Mouse (Mus musculus) myocyte (in vitro differentiated cells): ENCODE results near the gene Scrt2.

Experiments
- E2F4 ChIP-seq: IDR thresholded peaks from one replicate; pipeline ENCODE4 v1.6.1; 2011; ENCODE audit warnings: mild to moderate bottlenecking, control low read depth, moderate library complexity; ENCODE audit not compliant: insufficient read depth
- MAX ChIP-seq: IDR thresholded peaks from one replicate; pipeline ENCODE4 v1.6.1; 2011; ENCODE audit warnings: low read depth, mild to moderate bottlenecking, control low read depth
- MYOD1 ChIP-seq, 3 experiments: IDR thresholded peaks; one replicate each; pipeline ENCODE4 v1.6.1; 2011; ENCODE audit warnings: control low read depth in 2 of 3, low read depth in 2 of 3, mild to moderate bottlenecking in 2 of 3, moderate library complexity in 1 of 3; ENCODE audit not compliant: insufficient read length in 2 of 3, control insufficient read depth in 1 of 3
- MYOG ChIP-seq, 3 experiments: IDR thresholded peaks; one replicate each; pipeline ENCODE4 v1.6.1; 2011; ENCODE audit warnings: control low read depth in 2 of 3, low read depth in 2 of 3, mild to moderate bottlenecking in 2 of 3; ENCODE audit not compliant: insufficient read length in 2 of 3, control insufficient read depth in 1 of 3, insufficient read depth in 1 of 3
- POLR2A ChIP-seq: IDR thresholded peaks from one replicate; pipeline ENCODE4 v1.6.1; 2011; ENCODE audit warnings: low read depth, mild to moderate bottlenecking, control low read depth, moderate library complexity; ENCODE audit not compliant: insufficient read length
- POLR2AphosphoS2 ChIP-seq: IDR thresholded peaks from one replicate; pipeline ENCODE4 v1.6.1; 2011; ENCODE audit warnings: low read depth, control low read depth; ENCODE audit not compliant: insufficient read length
- SRF ChIP-seq: IDR thresholded peaks from one replicate; pipeline ENCODE4 v1.6.1; 2011; ENCODE audit warnings: low read depth; ENCODE audit not compliant: control insufficient read depth, insufficient read length
- TCF12 ChIP-seq: IDR thresholded peaks from one replicate; pipeline ENCODE4 v1.6.1; 2011; ENCODE audit warnings: mild to moderate bottlenecking, control low read depth; ENCODE audit not compliant: poor library complexity, insufficient read depth, severe bottlenecking
- TCF3 ChIP-seq: IDR thresholded peaks from one replicate; pipeline ENCODE4 v1.6.1; 2011; ENCODE audit warnings: low read depth, control low read depth; ENCODE audit not compliant: insufficient read length
- USF1 ChIP-seq: IDR thresholded peaks from one replicate; pipeline ENCODE4 v1.6.1; 2011; ENCODE audit warnings: low read depth, mild to moderate bottlenecking, control low read depth, moderate library complexity

GRCm38 (mm10) chr2:152128597-152128996 is 47.3 kb downstream of the Scrt2 start:
- TF ChIP-seq TCF3 (no peak), TCF12 (no peak), MYOG (IDR thresholded peaks at IDR 0.05; ENCODE audit: control insufficient read depth in 1 of 3, insufficient read depth in 1 of 3, insufficient read length in 2 of 3, low read depth in 2 of 3) (no peak), POLR2A (no peak), USF1 (no peak), POLR2AphosphoS2 (no peak), SRF (no peak), MYOD1 (IDR thresholded peaks at IDR 0.05; ENCODE audit: control insufficient read depth in 1 of 3, insufficient read length in 2 of 3, low read depth in 2 of 3) (no peak), MAX (no peak), E2F4 (no peak)
